Mouse (Mus musculus) ES-Bruce4 (cell line): ENCODE measurements around the gene Hoxa4. TPM values are rescaled to one million over a fixed set of nuclear protein-coding genes. Genes with fewer than 3 reads are reported as not detected.
A peak's percentile ranks its signal among the peaks of the same experiment; 100 is the strongest.

ENCODE experiments used
- H3K27ac ChIP-seq: 2 replicates; pipeline ENCODE4 v1.5.1; 2012; ENCODE audit warnings: low read length, inconsistent platforms; ENCODE audit not compliant: insufficient read depth
- H3K27me3 ChIP-seq: 2 replicates; pipeline ENCODE4 v1.6.1; 2012; ENCODE audit warnings: mild to moderate bottlenecking, low read length, inconsistent platforms; ENCODE audit not compliant: control insufficient read depth, poor library complexity, insufficient read depth, severe bottlenecking
- H3K36me3 ChIP-seq: 2 replicates; pipeline ENCODE4 v1.6.1; 2012; ENCODE audit warnings: inconsistent platforms, mild to moderate bottlenecking, low read length, moderate library complexity; ENCODE audit not compliant: control insufficient read depth, poor library complexity, insufficient read depth, severe bottlenecking
- H3K4me1 ChIP-seq: one replicate; pipeline ENCODE4 v1.8.1; 2011; ENCODE audit warnings: low read length; ENCODE audit not compliant: control insufficient read depth, insufficient read depth
- H3K4me3 ChIP-seq: 2 replicates; pipeline ENCODE4 v1.5.1; 2011; ENCODE audit warnings: low read depth, mild to moderate bottlenecking, low read length
- H3K9ac ChIP-seq: 2 replicates; pipeline ENCODE4 v1.6.1; 2012; ENCODE audit warnings: low read depth, mild to moderate bottlenecking, inconsistent platforms; ENCODE audit not compliant: poor library complexity, severe bottlenecking
- H3K9me3 ChIP-seq: replicated peaks from 2 replicates; pipeline ENCODE4 v1.6.1; 2012; ENCODE audit warnings: mild to moderate bottlenecking, low read length, inconsistent platforms; ENCODE audit not compliant: control insufficient read depth, poor library complexity, insufficient read depth, severe bottlenecking
- CTCF ChIP-seq: IDR thresholded peaks from one replicate; pipeline ENCODE4 v1.8.1; 2011; ENCODE audit warnings: low read depth, low read length
- EP300 ChIP-seq: IDR thresholded peaks from 2 replicates; pipeline ENCODE4 v1.6.1; 2011; ENCODE audit warnings: low read depth, low read length; ENCODE audit not compliant: insufficient read depth
- POLR2A ChIP-seq: IDR thresholded peaks from one replicate; pipeline ENCODE4 v1.8.1; 2011; ENCODE audit warnings: low read length; ENCODE audit not compliant: insufficient read depth
- polyA plus RNA-seq: library from polyadenylated mRNA; stranded (reverse); fragments of >200 nt; gene quantifications from 2 replicates; pipeline ENCODE4 v1.2.4, GENCODE M21; 2011; ENCODE audit warnings: low read depth; ENCODE audit not compliant: missing spikeins, insufficient read depth, insufficient read length

The Hoxa4 gene
- not detected in 2 replicates for polyA plus RNA-seq

- peak within 1 kb of the TSS; percentile 94 for H3K9ac ChIP-seq
- H3K27me3 ChIP-seq = peaks cover 29% of the 10 kb centered on the region
- no peak for TF ChIP-seq CTCF
- no peak for TF ChIP-seq POLR2A
- no peak for TF ChIP-seq EP300
- H3K9me3 ChIP-seq = no peaks in the 10 kb centered on the region
- no peaks in the 10 kb centered on the region for H3K4me1 ChIP-seq
- peak within 1 kb of the TSS; percentile 76 for H3K4me3 ChIP-seq
- H3K36me3 ChIP-seq = no peaks in the 10 kb centered on the region
- H3K27ac ChIP-seq = no peak within 1 kb of the TSS
Measured at GRCm38 (mm10) chr6:52190906-52191810, at the start of gene Hoxa4. Hoxa4 (minus strand) TSS chr6:52191753.

- H3K4me3 ChIP-seq = no peak overlapping the region
- H3K27me3 ChIP-seq = peaks cover 61% of the 10 kb centered on the region
- no peak overlapping the region for H3K9ac ChIP-seq
Measured at GRCm38 (mm10) chr6:52241001-52241621, 49.6 kb upstream of the Hoxa4 start.

GRCm38 (mm10) chr6:52240389-52241000 is 48.9 kb upstream of the Hoxa4 start, which contains the start of gene Hoxa10:
Hoxa10 (minus strand) TSS chr6:52240854.
- no peaks in the 10 kb centered on the region for H3K9me3 ChIP-seq
- H3K4me1 ChIP-seq = no peaks in the 10 kb centered on the region
- H3K27ac ChIP-seq = no peak within 1 kb of the TSS
- peaks cover 61% of the 10 kb centered on the region for H3K27me3 ChIP-seq
- H3K36me3 ChIP-seq = no peaks in the 10 kb centered on the region
- peak; percentile 80 for TF ChIP-seq CTCF
- no peak for TF ChIP-seq POLR2A
- H3K9ac ChIP-seq = no peak within 1 kb of the TSS
- H3K4me3 ChIP-seq = peak within 1 kb of the TSS; percentile 16; the same call in 1 of the 2 replicates

More at GRCm38 (mm10) chr6:52241001-52241621, 49.6 kb upstream of the Hoxa4 start:
- no peaks in the 10 kb centered on the region for H3K4me1 ChIP-seq
- no peaks in the 10 kb centered on the region for H3K9me3 ChIP-seq
- TF ChIP-seq EP300 (no peak), CTCF (no peak), POLR2A (no peak)
- H3K27ac ChIP-seq = no peak overlapping the region
- no peaks in the 10 kb centered on the region for H3K36me3 ChIP-seq

- no peak overlapping the region for H3K27ac ChIP-seq
- H3K9ac ChIP-seq = no peak overlapping the region
- H3K4me1 ChIP-seq = no peaks in the 10 kb centered on the region
- no peak for TF ChIP-seq CTCF
- TF ChIP-seq POLR2A = no peak
- TF ChIP-seq EP300 = no peak
- no peaks in the 10 kb centered on the region for H3K9me3 ChIP-seq
- peaks cover 59% of the 10 kb centered on the region for H3K27me3 ChIP-seq
- H3K4me3 ChIP-seq = peak overlapping the region; percentile 12; the same call in 1 of the 2 replicates
- no peaks in the 10 kb centered on the region for H3K36me3 ChIP-seq
Measured at GRCm38 (mm10) chr6:52239625-52240388, 48.3 kb upstream of the Hoxa4 start.

GRCm38 (mm10) chr6:52238976-52239375 is 47.4 kb upstream of the Hoxa4 start:
- Histone ChIP-seq H3K27ac (no peak overlapping the region), H3K9me3 (no peaks in the 10 kb centered on the region), H3K4me3 (no peak overlapping the region), H3K27me3 (peaks cover 62% of the 10 kb centered on the region), H3K36me3 (no peaks in the 10 kb centered on the region), H3K9ac (no peak overlapping the region), H3K4me1 (no peaks in the 10 kb centered on the region)
- TF ChIP-seq EP300 (no peak), CTCF (no peak), POLR2A (no peak)
